Mouse (Mus musculus): ENCODE measurements around the gene Chst13. TPM values are rescaled to one million over a fixed set of nuclear protein-coding genes. Genes with fewer than 3 reads are reported as not detected.
A peak's percentile ranks its signal among the peaks of the same experiment; 100 is the strongest.

Chst13 gene
- polyA plus RNA-seq (2016; fragmentation: Nextera tagmentation; extraction: Ambion mirVana) = not detected in 2 replicates

DNA sequence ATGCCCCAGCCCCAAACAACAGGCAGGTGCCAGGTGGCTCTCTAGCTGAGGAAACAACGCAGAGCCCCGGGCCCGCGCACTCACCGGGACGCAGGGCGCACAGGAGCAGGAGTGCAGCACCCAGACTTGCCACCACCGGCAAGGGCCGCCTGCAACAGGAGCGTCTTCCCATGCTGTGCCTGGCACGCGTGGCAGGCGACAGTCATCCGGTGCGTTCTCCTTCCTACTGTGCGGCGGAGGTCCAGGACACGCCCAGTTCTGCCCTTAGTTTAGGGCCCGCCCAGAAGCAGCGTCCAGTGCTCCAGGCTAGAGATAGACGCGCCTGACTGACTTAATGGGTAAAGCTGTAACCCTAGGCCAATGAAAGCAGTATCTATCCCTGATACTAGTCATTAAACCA is at the start of gene Chst13:
Gene Chst13, minus strand, starts transcription at position 195 of the 400 bp plus-strand sequence.
- 0 out of 2 replicates have a peak within 1 kb of the TSS, but pooled peaks have one; percentile 8 for H3K9ac ChIP-seq
- WGBS = 6% methylated on average over 22 of the region's 22 CpGs

DNA sequence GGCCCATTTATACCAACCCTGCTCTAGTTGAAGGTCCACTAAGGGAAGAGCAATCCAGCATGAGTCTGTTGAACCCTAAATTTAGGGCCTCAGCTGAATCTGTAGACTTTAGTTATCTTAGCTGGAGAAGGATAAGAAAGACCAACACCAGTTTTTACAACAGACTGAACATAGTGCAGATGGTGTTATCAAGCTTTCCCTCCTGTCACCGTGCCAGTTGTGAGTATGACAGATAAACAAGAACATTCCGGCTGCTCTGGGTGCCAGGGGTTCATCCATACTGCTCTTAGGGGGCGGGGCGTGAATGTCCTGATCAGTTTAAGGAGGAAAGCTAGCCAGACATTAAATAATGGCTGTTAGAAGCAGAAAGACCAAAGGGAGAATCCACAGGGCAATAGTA is 49.7 kb upstream of the Chst13 start:
- Histone ChIP-seq H3K9me3 (no peaks in the 10 kb centered on the region), H3K4me1 (peaks cover 22% of the 10 kb centered on the region), H3K4me2 (replicated peaks) (no peak overlapping the region), H3K9ac (no peak overlapping the region), H3K27ac (no peak overlapping the region), H3K27me3 (replicated peaks) (no peaks in the 10 kb centered on the region), H3K4me3 (no peak overlapping the region), H3K36me3 (peaks cover 62% of the 10 kb centered on the region)
- WGBS = 87% methylated on average over 4 of the region's 4 CpGs
- ATAC-seq (ENCODE audit: low FRiP score, low read depth) = no peak

More for the DNA sequence above, at the start of gene Chst13:
- Histone ChIP-seq H3K4me3 (no peak within 1 kb of the TSS), H3K27me3 (replicated peaks) (0 out of 2 replicates have a peak, but pooled peaks cover 14% of the 10 kb centered on the region), H3K27ac (no peak within 1 kb of the TSS), H3K9me3 (no peaks in the 10 kb centered on the region), H3K4me1 (no peaks in the 10 kb centered on the region), H3K36me3 (no peaks in the 10 kb centered on the region), H3K4me2 (replicated peaks) (peak within 1 kb of the TSS; percentile 50)
- no peak for ATAC-seq (ENCODE audit: low FRiP score, low read depth)

DNA sequence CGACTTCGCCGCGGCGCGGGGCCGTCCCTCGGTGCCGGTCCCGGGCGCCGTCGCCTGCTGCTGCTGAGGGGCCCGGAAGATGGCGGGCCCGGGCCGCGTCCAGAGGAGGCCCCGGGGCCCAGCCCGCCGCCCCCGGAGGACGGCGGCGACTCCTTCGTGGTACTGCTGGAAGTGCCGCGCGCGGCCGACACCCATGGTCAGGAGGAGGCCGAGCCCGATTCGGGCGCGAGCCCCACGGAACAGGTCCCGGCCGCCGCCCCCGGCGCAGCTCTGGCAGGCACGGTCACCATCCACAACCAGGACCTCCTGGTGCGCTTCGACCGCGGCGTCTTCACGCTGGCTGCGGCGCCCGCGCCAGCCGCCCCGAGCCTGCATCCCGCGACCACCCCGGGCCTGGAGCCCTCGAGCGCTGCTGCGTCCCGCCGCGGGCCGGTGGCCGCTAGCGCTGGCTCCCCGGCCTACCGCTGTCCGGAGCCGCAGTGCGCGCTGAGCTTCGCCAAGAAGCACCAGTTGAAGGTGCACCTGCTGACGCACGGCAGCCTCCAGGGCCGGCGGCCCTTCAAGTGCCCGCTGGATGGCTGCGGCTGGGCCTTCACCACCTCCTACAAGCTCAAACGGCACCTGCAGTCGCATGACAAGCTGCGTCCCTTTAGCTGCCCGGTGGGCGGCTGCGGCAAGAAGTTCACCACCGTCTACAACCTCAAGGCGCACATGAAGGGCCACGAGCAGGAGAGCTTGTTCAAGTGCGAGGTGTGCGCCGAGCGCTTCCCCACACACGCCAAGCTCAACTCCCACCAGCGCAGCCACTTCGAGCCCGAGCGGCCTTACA is 45.0 kb upstream of the Chst13 start:
- Histone ChIP-seq H3K27ac (peak overlapping the region; percentile 57), H3K9me3 (no peaks in the 10 kb centered on the region), H3K4me3 (peak overlapping the region; percentile 96), H3K4me1 (peaks cover 22% of the 10 kb centered on the region), H3K4me2 (replicated peaks) (peak overlapping the region; percentile 98), H3K27me3 (replicated peaks) (no peaks in the 10 kb centered on the region), H3K9ac (peak overlapping the region; percentile 88), H3K36me3 (peaks cover 25% of the 10 kb centered on the region)
- peak; percentile 78 for ATAC-seq (ENCODE audit: low FRiP score, low read depth)
- under 1% methylated on average over 93 of the region's 98 CpGs for WGBS

DNA sequence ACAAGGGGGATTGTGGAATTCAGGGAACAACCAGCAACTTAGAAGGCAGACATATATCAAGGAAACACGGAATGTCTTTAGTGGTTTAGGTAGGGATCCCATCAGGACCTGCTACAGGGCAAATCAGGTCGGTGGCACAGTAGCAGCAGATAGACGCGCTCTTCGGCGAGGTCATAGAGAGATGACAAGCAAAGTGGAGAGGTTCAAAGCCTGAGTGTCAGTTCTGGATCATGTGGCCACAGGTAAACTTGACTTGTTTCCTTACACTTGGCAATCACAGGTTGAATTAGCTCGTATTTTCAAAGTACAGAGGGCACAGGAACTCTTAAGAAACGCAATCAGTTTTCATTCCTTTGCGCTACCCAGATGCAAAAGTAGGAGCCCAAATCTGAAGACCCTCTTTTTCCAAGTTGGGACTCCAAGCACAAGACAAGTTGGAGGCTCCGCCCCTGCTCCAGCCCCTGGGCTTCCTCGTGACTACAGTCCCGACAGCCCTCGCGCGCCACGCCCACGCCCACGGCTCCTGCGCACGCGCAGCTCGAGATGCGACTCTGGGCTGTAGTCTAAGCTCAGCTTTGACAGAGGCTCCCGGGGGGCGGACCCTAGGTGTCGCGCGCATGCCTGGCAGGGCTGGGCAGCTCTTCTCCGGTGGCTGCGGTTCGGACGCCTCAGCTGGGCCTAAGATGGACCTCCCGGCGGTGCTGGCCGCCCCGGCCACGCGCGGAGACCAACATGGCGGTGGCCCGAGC is 44.2 kb upstream of the Chst13 start, which contains the start of gene Zxdc:
Gene Zxdc, plus strand, starts transcription at position 517 of the 749 bp plus-strand sequence.
- H3K27me3 ChIP-seq (replicated peaks) = no peaks in the 10 kb centered on the region
- H3K9ac ChIP-seq = peak within 1 kb of the TSS; percentile 88
- peak within 1 kb of the TSS; percentile 57 for H3K27ac ChIP-seq
- peaks cover 22% of the 10 kb centered on the region for H3K4me1 ChIP-seq
- peak within 1 kb of the TSS; percentile 96 for H3K4me3 ChIP-seq
- 6% methylated on average over 41 of the region's 41 CpGs for WGBS
- no peaks in the 10 kb centered on the region for H3K9me3 ChIP-seq
- peaks cover 17% of the 10 kb centered on the region for H3K36me3 ChIP-seq
- ATAC-seq (ENCODE audit: low FRiP score, low read depth) = peak; percentile 98
- H3K4me2 ChIP-seq (replicated peaks) = peak within 1 kb of the TSS; percentile 98

DNA sequence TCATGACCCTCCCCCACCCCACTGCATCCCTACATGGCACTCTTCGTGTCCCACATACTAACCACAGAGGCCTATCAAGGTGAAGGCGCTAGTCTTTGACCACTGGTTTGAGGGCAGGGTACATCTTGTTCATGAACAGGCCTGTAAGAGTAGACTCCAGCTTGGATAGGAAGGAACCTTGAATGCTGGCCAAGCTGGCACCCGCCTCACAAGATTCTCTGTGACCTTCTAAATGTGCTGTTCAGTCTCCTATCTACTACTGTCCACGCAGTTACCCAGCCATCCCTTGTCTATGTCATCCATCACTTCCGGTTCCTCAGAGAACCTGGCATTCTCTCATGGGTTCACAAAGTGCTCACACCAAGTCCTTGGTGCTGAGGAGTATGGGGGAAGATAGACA is 38.3 kb upstream of the Chst13 start:
- Histone ChIP-seq H3K36me3 (no peaks in the 10 kb centered on the region), H3K27ac (no peak overlapping the region), H3K27me3 (replicated peaks) (no peaks in the 10 kb centered on the region), H3K4me2 (replicated peaks) (no peak overlapping the region), H3K9me3 (no peaks in the 10 kb centered on the region), H3K4me1 (no peaks in the 10 kb centered on the region), H3K4me3 (no peak overlapping the region), H3K9ac (no peak overlapping the region)
- ATAC-seq (ENCODE audit: low FRiP score, low read depth) = no peak
- 85% methylated on average over 5 of the region's 5 CpGs for WGBS

DNA sequence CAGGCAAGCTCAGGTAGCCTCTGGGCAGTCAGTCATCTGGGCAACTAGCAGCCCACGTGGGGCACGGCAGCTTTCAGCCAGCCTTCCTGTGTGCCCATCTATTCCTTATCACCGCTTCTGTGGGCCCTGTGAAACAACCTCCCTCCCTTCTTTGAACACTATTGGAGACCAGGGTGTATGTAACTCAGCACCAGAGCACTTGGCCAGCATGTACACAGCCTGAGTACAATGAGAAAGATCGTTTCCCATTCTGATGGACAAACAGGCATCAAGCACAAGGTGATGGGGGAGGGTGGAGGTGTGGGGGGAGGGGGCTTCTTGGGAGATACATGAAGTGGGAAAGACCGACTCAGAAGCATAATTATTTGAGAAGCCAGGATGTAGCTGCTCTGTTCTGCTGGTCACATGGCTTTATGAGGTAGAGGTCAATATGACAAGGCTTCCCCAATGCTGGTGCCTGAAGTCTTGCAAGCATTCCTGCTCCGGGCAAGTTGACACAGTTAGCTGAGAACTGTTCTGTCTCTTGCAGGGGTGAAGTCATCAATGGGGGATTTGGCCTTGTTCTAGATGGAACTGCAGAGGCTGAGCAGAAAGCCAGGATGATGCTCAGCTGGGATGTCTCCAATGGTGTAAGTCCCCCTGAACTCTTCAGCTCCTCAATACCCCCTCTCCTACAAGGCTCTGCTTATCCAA is 36.1 kb upstream of the Chst13 start:
- Histone ChIP-seq H3K4me3 (no peak overlapping the region), H3K27ac (no peak overlapping the region), H3K4me1 (no peaks in the 10 kb centered on the region), H3K9me3 (no peaks in the 10 kb centered on the region), H3K4me2 (replicated peaks) (no peak overlapping the region), H3K36me3 (no peaks in the 10 kb centered on the region), H3K9ac (no peak overlapping the region), H3K27me3 (replicated peaks) (no peaks in the 10 kb centered on the region)
- 86% methylated on average over 6 of the region's 6 CpGs for WGBS
- no peak for ATAC-seq (ENCODE audit: low FRiP score, low read depth)

DNA sequence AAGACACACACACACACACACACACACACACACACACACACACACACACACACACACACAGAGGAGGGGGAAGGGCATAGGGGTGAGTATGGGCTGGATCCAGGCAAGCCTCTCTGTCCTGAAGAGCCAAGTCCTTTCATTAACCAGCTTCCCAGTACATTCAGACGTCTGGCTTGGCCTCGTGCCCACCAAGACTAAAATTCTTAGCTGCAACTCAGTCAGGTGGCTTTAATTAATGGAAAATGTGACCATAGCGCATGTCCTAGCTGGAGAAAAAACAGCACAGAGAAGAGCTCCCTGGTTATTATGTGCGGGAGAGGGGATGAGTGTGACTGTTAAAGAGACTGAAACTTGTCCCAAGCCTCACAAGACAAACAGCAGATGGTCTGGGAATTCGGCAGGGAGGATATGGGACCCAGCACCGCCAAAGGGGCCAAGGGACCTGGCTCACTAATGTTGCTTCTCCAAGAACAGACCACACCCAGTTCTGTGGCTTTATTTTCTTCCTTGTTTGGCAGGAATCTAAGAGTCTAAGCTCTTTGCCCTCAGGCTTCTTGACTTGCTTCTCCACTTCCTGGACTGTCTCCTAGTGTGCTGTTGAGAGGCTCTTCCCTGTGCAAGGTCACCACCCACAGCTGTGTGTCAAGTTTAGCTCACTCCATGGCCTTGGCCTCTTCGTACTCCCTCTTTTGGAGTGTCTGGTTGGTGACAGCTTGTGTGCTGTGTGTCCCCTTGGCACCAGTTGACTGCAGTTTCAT is 35.2 kb upstream of the Chst13 start:
- Histone ChIP-seq H3K4me1 (no peaks in the 10 kb centered on the region), H3K4me2 (replicated peaks) (no peak overlapping the region), H3K36me3 (no peaks in the 10 kb centered on the region), H3K9ac (no peak overlapping the region), H3K4me3 (no peak overlapping the region), H3K9me3 (no peaks in the 10 kb centered on the region), H3K27ac (no peak overlapping the region), H3K27me3 (replicated peaks) (no peaks in the 10 kb centered on the region)
- ATAC-seq (ENCODE audit: low FRiP score, low read depth) = no peak; the same call in 1 of the 2 replicates
- 69% methylated on average over 7 of the region's 7 CpGs for WGBS

DNA sequence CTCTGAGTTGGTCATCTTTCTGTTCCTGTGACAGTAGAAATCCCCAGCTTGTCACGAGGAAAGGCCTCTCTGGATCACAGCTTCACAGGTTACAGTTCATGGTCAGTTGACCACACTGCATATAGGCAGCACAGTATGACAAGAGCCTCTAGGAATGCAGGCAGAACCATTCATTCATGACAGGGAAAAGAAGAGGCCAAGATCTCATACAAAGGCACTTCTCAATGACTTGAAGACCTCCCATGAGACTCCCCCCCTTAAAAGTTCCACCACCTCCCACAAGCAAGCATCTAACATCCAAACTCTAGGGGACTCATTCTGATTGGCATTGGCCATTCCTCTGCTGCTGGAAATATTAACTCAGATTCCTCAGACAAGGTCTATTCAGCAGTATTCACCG is 34.5 kb upstream of the Chst13 start:
- no peak overlapping the region for H3K4me3 ChIP-seq
- 71% methylated on average over 2 of the region's 2 CpGs for WGBS

DNA sequence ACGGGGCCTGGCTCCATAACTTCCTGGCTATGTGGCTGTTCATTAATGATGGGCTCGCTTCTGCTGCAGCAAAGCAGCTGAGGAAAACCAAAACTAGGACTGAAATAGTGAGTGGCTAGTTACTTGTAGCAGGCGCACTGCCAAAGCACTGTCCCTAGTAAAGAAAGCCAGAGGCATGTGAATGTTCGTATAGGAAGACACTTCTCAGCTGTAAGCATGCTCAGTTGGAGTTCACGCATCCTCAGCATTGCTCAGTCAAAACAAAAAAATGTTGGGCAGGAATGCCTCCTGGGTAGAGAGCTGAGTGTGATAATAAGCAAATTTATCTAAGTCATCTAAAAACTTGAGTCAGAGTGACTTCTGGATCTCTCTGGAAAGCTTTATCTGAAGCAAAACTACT is 33.2 kb upstream of the Chst13 start:
- ATAC-seq (ENCODE audit: low FRiP score, low read depth) = no peak
- H3K27ac ChIP-seq = no peak overlapping the region
- no peak overlapping the region for H3K4me2 ChIP-seq (replicated peaks)
- no peaks in the 10 kb centered on the region for H3K27me3 ChIP-seq (replicated peaks)
- H3K4me3 ChIP-seq = no peak overlapping the region
- WGBS = 78% methylated on average over 5 of the region's 5 CpGs
- no peaks in the 10 kb centered on the region for H3K9me3 ChIP-seq
- no peaks in the 10 kb centered on the region for H3K4me1 ChIP-seq
- H3K36me3 ChIP-seq = no peaks in the 10 kb centered on the region
- no peak overlapping the region for H3K9ac ChIP-seq

More for the DNA sequence above, 34.5 kb upstream of the Chst13 start:
- Histone ChIP-seq H3K27ac (no peak overlapping the region), H3K27me3 (replicated peaks) (no peaks in the 10 kb centered on the region), H3K36me3 (no peaks in the 10 kb centered on the region), H3K9me3 (no peaks in the 10 kb centered on the region), H3K4me1 (no peaks in the 10 kb centered on the region), H3K4me2 (replicated peaks) (no peak overlapping the region), H3K9ac (no peak overlapping the region)
- ATAC-seq (ENCODE audit: low FRiP score, low read depth) = no peak

DNA sequence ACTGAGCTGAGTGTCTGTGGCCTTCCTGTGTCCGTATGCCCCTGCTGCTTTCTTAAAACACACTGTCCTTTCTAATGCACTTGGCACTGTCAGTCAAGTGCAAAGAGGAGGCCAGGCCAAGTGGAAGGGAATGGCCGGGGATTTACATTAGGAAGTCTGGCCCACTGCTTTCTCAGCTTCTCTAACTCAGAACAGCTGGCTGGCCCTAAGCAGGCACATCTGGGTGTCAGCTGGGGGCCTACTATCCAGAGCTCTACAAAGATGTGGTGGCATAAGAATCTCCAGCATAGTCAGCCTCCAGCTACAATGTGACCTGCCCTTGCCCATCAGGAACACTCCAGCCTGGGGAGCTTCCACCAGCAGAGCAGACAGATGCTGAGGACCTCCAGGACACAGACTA is 25.0 kb upstream of the Chst13 start:
- no peaks in the 10 kb centered on the region for H3K27me3 ChIP-seq (replicated peaks)
- ATAC-seq (ENCODE audit: low FRiP score, low read depth) = no peak
- H3K4me2 ChIP-seq (replicated peaks) = no peak overlapping the region
- no peak overlapping the region for H3K4me3 ChIP-seq
- no peaks in the 10 kb centered on the region for H3K4me1 ChIP-seq
- H3K27ac ChIP-seq = no peak overlapping the region
- H3K9me3 ChIP-seq = no peaks in the 10 kb centered on the region
- no peaks in the 10 kb centered on the region for H3K36me3 ChIP-seq
- H3K9ac ChIP-seq = no peak overlapping the region
- 69% methylated on average over 2 of the region's 2 CpGs for WGBS

DNA sequence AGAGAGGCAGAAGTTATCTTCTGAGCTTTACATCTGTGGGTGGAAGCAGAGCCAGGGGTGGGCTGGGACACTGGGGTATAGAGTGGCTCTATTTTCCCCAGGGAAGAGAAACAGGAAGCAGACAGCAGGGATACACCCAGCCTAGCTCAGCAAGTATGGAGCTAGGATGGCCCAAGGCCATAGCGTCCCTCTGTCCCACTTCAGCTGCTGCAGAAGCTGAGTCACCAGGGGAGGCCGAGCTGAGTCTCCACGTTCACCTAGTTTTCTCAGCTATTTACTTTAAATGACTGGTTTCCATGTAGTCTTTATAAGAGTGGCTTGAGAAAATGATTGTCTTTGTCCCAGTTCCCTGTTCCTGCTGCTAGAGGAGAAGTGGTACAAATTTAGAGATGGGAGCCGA is 23.5 kb upstream of the Chst13 start:
- no peak overlapping the region for H3K9ac ChIP-seq
- no peak for ATAC-seq (ENCODE audit: low FRiP score, low read depth)
- H3K4me1 ChIP-seq = no peaks in the 10 kb centered on the region

More for the DNA sequence above, 23.5 kb upstream of the Chst13 start:
- Histone ChIP-seq H3K27me3 (replicated peaks) (no peaks in the 10 kb centered on the region), H3K4me3 (no peak overlapping the region), H3K4me2 (replicated peaks) (no peak overlapping the region), H3K27ac (no peak overlapping the region), H3K9me3 (no peaks in the 10 kb centered on the region), H3K36me3 (no peaks in the 10 kb centered on the region)
- WGBS = 85% methylated on average over 4 of the region's 4 CpGs

Data from neural tube, embryonic 12.5 days (tissue).